Mouse (Mus musculus): ENCODE results near the gene Cactin. TPM values are rescaled to one million over a fixed set of nuclear protein-coding genes. Genes with fewer than 3 reads are reported as not detected.

Gene Cactin
- polyA plus RNA-seq (2012) = 13.2 and 13.3 TPM in 2 replicates

DNA sequence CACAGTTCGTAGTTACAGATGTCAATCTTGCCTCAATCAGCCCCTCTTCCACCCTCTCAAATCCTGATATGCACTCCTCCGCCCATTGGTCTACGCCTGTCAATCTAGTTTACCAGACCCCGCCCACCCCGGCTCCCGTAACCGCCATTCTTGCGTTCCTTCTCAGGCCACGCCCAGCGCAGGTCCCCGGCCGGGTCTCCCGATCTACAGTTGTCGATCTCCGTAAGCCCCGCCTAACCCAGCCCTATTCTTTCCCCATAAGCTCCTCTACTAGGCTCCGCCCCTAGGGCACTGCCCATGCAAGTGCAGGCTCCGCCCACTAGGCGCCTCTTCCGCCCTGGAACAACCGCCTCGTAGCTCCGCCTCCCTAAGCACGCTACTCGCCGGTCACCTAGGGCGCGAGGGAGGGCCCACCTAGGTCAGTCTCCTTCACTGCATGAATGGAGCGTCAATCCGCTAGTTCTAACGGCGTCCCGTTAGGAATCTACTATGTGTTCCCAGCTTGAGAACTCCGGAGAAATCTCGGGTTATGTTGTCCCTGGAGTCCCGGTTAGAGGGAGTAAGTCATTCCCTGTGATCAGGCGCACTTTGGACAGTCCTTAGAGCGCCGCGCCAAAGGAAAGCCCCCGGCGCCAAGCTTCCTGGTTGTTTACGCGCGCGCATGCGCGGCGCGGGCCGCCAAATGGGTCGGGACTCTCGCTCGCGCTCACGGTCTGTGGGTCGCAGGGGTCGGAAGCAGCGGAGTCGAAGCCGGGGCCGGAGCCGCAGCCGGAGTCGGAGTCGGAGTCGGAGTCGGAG is at the start of gene Cactin:
Cactin (plus strand) TSS at position 554 of the 798 bp plus-strand sequence.
- Histone ChIP-seq H3K9me3 (ENCODE audit: control insufficient read depth, low read length) (no peaks in the 10 kb centered on the region), H3K27me3 (ENCODE audit: control insufficient read depth) (no peaks in the 10 kb centered on the region), H3K36me3 (ENCODE audit: control insufficient read depth) (peaks cover 68% of the 10 kb centered on the region), H3K4me3 (replicated peaks) (peak within 1 kb of the TSS; percentile 86), H3K4me1 (ENCODE audit: control insufficient read depth) (peaks cover 74% of the 10 kb centered on the region)
- TF ChIP-seq TAL1 (IDR thresholded peaks at IDR 0.05; ENCODE audit: low read length) (no peak), GATA1 (IDR thresholded peaks at IDR 0.05; ENCODE audit: low read length) (peak; percentile 43)

DNA sequence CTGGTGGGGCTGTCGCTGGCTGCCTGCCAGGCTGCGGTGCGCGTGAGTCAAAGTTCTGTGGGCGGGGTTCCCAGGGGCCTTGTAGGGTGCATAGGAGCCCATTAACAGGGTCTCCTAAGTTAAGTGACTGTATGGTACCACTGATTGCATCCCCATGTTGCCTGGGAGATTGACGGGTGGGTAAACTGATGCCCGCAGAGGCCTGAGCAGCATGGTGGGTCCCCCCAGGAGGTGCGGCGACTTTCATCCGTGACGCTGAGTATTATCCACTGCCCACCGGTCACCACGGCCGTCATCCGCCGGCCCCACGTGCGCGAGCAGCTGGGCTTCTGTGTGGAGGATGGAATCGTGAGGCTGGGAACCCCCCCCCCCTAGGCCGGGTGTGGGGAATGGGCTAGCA is 48.5 kb upstream of the Cactin start:
- Histone ChIP-seq H3K27me3 (ENCODE audit: control insufficient read depth) (no peaks in the 10 kb centered on the region), H3K4me1 (ENCODE audit: control insufficient read depth) (peaks cover 20% of the 10 kb centered on the region), H3K36me3 (ENCODE audit: control insufficient read depth) (peaks cover 36% of the 10 kb centered on the region), H3K4me3 (replicated peaks) (no peak overlapping the region), H3K9me3 (ENCODE audit: control insufficient read depth, low read length) (no peaks in the 10 kb centered on the region)
- TF ChIP-seq TAL1 (IDR thresholded peaks at IDR 0.05; ENCODE audit: low read length) = no peak
- TF ChIP-seq GATA1 (IDR thresholded peaks at IDR 0.05; ENCODE audit: low read length) = no peak

DNA sequence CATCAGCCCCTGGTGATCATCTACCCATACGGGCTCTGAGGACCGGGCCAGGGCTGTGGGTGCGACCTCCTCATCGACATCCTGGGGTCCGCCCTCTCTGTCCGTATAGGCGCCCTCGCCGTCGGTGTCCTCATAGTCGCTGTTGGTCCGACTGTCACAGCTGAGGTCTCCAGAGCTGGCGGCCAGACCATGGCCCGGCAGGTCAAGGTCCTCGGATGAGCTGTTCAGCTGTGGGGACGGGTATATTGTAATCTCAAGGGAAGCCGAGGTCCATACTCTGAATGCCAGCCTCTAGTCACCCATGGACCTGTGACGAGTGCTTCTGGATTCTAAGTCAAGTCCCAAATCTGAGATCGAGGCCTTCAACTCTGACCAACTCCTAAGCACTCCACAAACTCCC is 47.1 kb upstream of the Cactin start:
- H3K27me3 ChIP-seq (ENCODE audit: control insufficient read depth) = peaks cover 8% of the 10 kb centered on the region
- H3K9me3 ChIP-seq (ENCODE audit: control insufficient read depth, low read length) = no peaks in the 10 kb centered on the region
- no peak for TF ChIP-seq GATA1 (IDR thresholded peaks at IDR 0.05; ENCODE audit: low read length)
- TF ChIP-seq TAL1 (IDR thresholded peaks at IDR 0.05; ENCODE audit: low read length) = no peak
- H3K4me3 ChIP-seq (replicated peaks) = no peak overlapping the region
- H3K36me3 ChIP-seq (ENCODE audit: control insufficient read depth) = peaks cover 36% of the 10 kb centered on the region
- H3K4me1 ChIP-seq (ENCODE audit: control insufficient read depth) = peaks cover 5% of the 10 kb centered on the region

DNA sequence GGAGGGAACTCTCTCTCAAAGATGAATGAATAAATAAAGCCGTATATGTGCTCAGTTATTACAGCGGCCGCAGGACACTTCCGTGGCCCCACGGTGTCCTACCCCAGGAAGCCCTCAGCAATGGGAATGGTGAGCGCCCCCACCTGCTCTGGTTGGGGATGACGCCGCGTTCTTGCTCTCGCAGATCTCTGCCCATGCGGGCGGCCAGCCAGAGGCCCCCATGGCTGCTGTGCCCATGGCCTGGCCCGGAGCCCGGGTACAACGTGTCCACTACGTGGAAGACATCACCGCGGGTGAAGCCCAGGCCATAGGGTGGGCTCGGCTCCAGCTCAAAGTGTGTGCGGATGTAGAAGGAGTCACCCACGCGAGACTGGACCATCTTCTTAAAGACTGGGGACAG is 43.2 kb upstream of the Cactin start:
- Histone ChIP-seq H3K4me3 (replicated peaks) (no peak overlapping the region), H3K36me3 (ENCODE audit: control insufficient read depth) (peaks cover 11% of the 10 kb centered on the region), H3K27me3 (ENCODE audit: control insufficient read depth) (peaks cover 40% of the 10 kb centered on the region), H3K4me1 (ENCODE audit: control insufficient read depth) (peaks cover 5% of the 10 kb centered on the region), H3K9me3 (ENCODE audit: control insufficient read depth, low read length) (no peaks in the 10 kb centered on the region; the same call in 1 of the 2 replicates)
- TF ChIP-seq TAL1 (IDR thresholded peaks at IDR 0.05; ENCODE audit: low read length) (no peak), GATA1 (IDR thresholded peaks at IDR 0.05; ENCODE audit: low read length) (no peak)

DNA sequence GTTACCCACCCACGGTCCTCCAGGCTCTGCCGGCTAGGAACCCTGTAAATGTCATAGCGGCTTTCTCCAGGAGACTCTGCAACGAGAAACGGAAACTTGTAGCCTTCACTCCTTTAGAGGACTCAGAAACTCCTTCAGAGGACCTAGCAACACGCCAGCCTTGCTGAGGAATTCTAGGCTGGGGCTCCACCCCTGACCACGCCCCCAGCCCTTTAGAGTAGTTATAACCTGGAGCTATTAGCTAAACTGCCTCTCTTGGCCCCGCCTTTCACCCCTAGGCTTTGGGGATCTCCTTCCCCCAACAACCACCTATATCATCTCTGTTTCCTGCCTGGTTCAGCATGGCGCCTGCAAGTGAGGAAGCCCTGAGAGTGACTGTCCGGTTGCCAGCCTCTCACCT is 41.4 kb upstream of the Cactin start:
- TF ChIP-seq GATA1 (IDR thresholded peaks at IDR 0.05; ENCODE audit: low read length) (no peak), TAL1 (IDR thresholded peaks at IDR 0.05; ENCODE audit: low read length) (no peak)
- no peak overlapping the region for H3K4me3 ChIP-seq (replicated peaks)
- H3K4me1 ChIP-seq (ENCODE audit: control insufficient read depth) = peaks cover 5% of the 10 kb centered on the region
- H3K27me3 ChIP-seq (ENCODE audit: control insufficient read depth) = peaks cover 58% of the 10 kb centered on the region
- no peaks in the 10 kb centered on the region; the same call in 1 of the 2 replicates for H3K9me3 ChIP-seq (ENCODE audit: control insufficient read depth, low read length)
- H3K36me3 ChIP-seq (ENCODE audit: control insufficient read depth) = no peaks in the 10 kb centered on the region

DNA sequence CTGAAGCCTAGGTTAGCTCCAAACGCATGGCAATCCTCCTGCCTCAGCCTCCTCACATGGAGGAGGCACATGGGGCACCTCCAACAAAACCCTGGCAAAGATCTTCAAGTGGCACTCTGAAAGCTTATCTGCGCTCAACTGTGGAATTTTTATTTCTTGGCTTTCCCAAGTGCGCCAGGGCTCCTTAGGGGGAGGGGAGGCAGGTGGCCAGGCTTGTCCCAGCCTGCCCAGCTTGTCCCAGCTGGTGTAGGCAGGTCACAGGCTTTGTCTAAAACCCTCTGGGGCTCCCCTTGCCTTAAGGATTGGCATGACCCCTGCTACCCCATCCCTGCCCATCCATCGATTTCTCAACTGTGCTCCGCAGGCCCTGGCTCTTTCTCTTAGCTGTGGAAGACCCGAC is 36.7 kb upstream of the Cactin start:
- H3K4me1 ChIP-seq (ENCODE audit: control insufficient read depth) = peaks cover 43% of the 10 kb centered on the region
- TF ChIP-seq GATA1 (IDR thresholded peaks at IDR 0.05; ENCODE audit: low read length) (no peak), TAL1 (IDR thresholded peaks at IDR 0.05; ENCODE audit: low read length) (no peak)
- H3K27me3 ChIP-seq (ENCODE audit: control insufficient read depth) = peaks cover 74% of the 10 kb centered on the region

DNA sequence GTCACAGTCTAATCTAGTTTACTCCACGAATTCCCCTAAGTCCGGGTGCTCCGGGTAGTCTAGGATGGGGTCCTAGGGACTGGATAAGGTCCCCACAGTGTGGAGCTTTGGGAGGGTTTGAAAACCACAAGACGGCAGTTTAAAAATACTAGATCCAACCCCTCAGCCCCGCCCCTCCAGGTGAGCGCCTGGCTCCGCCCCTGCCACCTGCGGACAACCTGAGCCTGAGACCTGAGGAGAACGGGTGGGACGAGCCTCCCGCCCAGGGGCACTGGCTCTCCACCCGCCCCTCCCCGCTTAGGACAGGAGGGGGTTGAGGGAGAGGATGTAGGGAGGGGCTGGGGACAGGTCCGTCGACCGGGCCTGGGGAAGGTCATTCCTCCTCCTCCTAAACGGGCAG is 36.2 kb upstream of the Cactin start:
- Histone ChIP-seq H3K36me3 (ENCODE audit: control insufficient read depth) (no peaks in the 10 kb centered on the region), H3K4me3 (replicated peaks) (no peak overlapping the region), H3K4me1 (ENCODE audit: control insufficient read depth) (peaks cover 43% of the 10 kb centered on the region), H3K9me3 (ENCODE audit: control insufficient read depth, low read length) (peaks cover 4% of the 10 kb centered on the region; the same call in 1 of the 2 replicates), H3K27me3 (ENCODE audit: control insufficient read depth) (peaks cover 69% of the 10 kb centered on the region)
- TF ChIP-seq GATA1 (IDR thresholded peaks at IDR 0.05; ENCODE audit: low read length) = no peak
- TF ChIP-seq TAL1 (IDR thresholded peaks at IDR 0.05; ENCODE audit: low read length) = no peak

More for the DNA sequence above, 36.7 kb upstream of the Cactin start:
- no peaks in the 10 kb centered on the region for H3K36me3 ChIP-seq (ENCODE audit: control insufficient read depth)
- peaks cover 4% of the 10 kb centered on the region; the same call in 1 of the 2 replicates for H3K9me3 ChIP-seq (ENCODE audit: control insufficient read depth, low read length)
- no peak overlapping the region for H3K4me3 ChIP-seq (replicated peaks)

DNA sequence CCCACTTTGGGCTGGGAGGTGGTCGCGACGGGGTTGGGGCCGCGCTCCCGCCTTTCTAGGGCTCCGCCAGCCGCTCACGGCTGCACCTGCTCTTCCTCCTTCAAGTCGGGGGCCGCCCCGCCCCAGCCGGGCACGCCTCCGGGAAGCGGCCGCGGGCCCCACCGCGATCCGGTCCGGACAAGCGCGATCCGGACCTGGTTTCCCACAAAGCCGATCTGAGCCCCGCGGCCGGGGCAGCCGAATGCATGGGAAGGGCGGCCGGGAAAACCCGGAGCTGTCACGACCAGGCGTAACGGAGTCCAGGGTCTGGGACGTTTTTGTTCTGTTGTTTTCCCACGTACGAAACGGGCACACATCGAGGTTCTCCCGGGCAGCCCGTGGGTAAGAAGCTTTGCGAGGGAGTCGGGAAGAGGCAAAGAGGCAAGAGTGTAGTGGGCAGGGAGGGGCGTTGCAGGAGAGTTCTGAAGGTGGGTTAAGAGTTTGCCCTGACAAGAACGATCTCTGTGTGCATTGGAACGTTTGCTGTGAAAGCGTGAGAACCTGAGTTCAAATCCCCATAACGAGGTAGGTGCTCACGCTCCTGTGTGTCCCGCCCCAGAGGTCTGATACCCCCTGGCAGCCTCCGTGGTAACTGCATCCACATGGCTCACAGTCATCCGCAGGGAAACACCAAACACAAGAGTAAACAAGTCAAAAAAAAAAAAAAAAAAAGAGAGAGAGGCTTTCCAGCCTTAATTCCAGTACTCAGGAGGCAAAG is 35.0 kb upstream of the Cactin start:
- H3K4me1 ChIP-seq (ENCODE audit: control insufficient read depth) = peaks cover 46% of the 10 kb centered on the region
- H3K9me3 ChIP-seq (ENCODE audit: control insufficient read depth, low read length) = peaks cover 4% of the 10 kb centered on the region; the same call in 1 of the 2 replicates
- TF ChIP-seq GATA1 (IDR thresholded peaks at IDR 0.05; ENCODE audit: low read length) = no peak
- no peak for TF ChIP-seq TAL1 (IDR thresholded peaks at IDR 0.05; ENCODE audit: low read length)
- H3K27me3 ChIP-seq (ENCODE audit: control insufficient read depth) = peaks cover 58% of the 10 kb centered on the region
- no peaks in the 10 kb centered on the region for H3K36me3 ChIP-seq (ENCODE audit: control insufficient read depth)
- H3K4me3 ChIP-seq (replicated peaks) = peak overlapping the region; percentile 52

DNA sequence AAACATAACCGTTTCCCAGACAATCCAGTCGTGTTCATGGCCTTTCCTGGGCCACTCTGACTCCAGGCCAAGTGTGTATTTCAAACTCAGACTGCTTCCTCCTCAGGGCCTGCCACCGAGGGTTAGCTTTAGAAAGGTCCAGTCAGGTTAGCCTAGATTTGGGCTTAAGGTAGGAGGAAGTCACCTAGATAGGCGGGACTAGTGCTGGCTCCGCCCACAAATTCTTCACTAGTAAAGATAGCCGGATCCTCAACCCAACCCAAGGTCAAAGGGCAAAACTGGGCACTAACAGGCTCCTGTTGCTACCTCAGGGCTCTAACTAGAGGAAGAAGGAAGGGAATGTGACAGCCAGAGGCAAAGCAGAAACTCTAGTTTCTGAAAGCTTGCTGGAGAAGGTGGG is 34.3 kb upstream of the Cactin start:
- Histone ChIP-seq H3K36me3 (ENCODE audit: control insufficient read depth) (no peaks in the 10 kb centered on the region), H3K9me3 (ENCODE audit: control insufficient read depth, low read length) (peaks cover 4% of the 10 kb centered on the region; the same call in 1 of the 2 replicates), H3K4me1 (ENCODE audit: control insufficient read depth) (peaks cover 54% of the 10 kb centered on the region), H3K4me3 (replicated peaks) (no peak overlapping the region), H3K27me3 (ENCODE audit: control insufficient read depth) (peaks cover 54% of the 10 kb centered on the region)
- no peak for TF ChIP-seq GATA1 (IDR thresholded peaks at IDR 0.05; ENCODE audit: low read length)
- no peak for TF ChIP-seq TAL1 (IDR thresholded peaks at IDR 0.05; ENCODE audit: low read length)
